ENCODE assay signal across 9 mouse cellular contexts in genomic region chr15:58731952-58732642, GRCm38 (mm10).
DNase-seq lines count a peak whose midpoint lies in the region; ATAC-seq lines count a peak whose summit lies in the region.
"Had no signal": no experiment of that assay in that cellular context is flagged by ENCODE, and none has a peak within 500 bp of the region (broad histone marks: within the 10 kb centered on the region; RNA-seq: fewer than 3 reads in every experiment).

No protein-coding gene starts in this region.

- 62% methylated on average over 13 of the region's 13 CpGs for whole genome bisulfite sequencing in hindbrain, embryonic 11.5 days
- WGBS in hindbrain, embryonic 10.5 days: 60% methylated on average over 13 of the region's 13 CpGs
- WGBS in forebrain, embryonic 13.5 days: 48% methylated on average over 13 of the region's 13 CpGs
- WGBS in macrophage (ENCODE audit: missing documents): 50% methylated on average over 13 of the region's 13 CpGs

- peak; percentile 66 for ATAC-seq in hindbrain, embryonic 11.5 days (ENCODE audit: low FRiP score)
- ATAC-seq in forebrain, embryonic 13.5 days: peak; percentile 74
- ATAC-seq in megakaryocyte, adult 5-6 weeks (ENCODE audit: poor library complexity, severe bottlenecking): no peak

- H3K9me3 ChIP-seq in hindbrain, embryonic 11.5 days (ENCODE audit: control insufficient read depth, low read length): no peaks in the 10 kb centered on the region
- no peaks in the 10 kb centered on the region for H3K9me3 ChIP-seq in hindbrain, embryonic 10.5 days
- H3K9me3 ChIP-seq in forebrain, embryonic 13.5 days (replicated peaks): no peaks in the 10 kb centered on the region

- no peaks in the 10 kb centered on the region for H3K79me2 ChIP-seq in macrophage (ENCODE audit: inconsistent target)

- peak; percentile 32 for DNase-seq in hindbrain, embryonic 11.5 days (ENCODE audit: low spot score)
- DNase-seq in hindbrain, embryonic 10.5 days (ENCODE audit: low spot score): no peak
- peak; percentile 58 for DNase-seq in R1 (ENCODE audit: low read depth, low spot score)
- no peak for DNase-seq in urinary bladder, adult 18-20 months (ENCODE audit: low spot score in 2 of 2)
- no peak for DNase-seq in gastrocnemius, postnatal 36 days

- no peaks in the 10 kb centered on the region for H3K27me3 ChIP-seq in hindbrain, embryonic 11.5 days (ENCODE audit: control insufficient read depth, insufficient read depth, low read length)
- peaks cover 2% of the 10 kb centered on the region; the same call in 1 of the 2 replicates for H3K27me3 ChIP-seq in hindbrain, embryonic 10.5 days (ENCODE audit: insufficient read depth, poor library complexity, severe bottlenecking)
- no peaks in the 10 kb centered on the region for H3K27me3 ChIP-seq in forebrain, embryonic 13.5 days

- H3K36me3 ChIP-seq in hindbrain, embryonic 11.5 days (ENCODE audit: control insufficient read depth, insufficient read depth, low read length): no peaks in the 10 kb centered on the region
- H3K36me3 ChIP-seq in hindbrain, embryonic 10.5 days: no peaks in the 10 kb centered on the region
- H3K36me3 ChIP-seq in forebrain, embryonic 13.5 days (ENCODE audit: poor library complexity, severe bottlenecking): no peaks in the 10 kb centered on the region
- no peaks in the 10 kb centered on the region for H3K36me3 ChIP-seq in macrophage (ENCODE audit: inconsistent target)

- intact Hi-C loops in gastrocnemius, postnatal 36 days (cut with DNase I): no loop called here

- no peaks in the 10 kb centered on the region for H3K4me1 ChIP-seq in hindbrain, embryonic 11.5 days (replicated peaks; ENCODE audit: control insufficient read depth, insufficient read depth, low read length)
- H3K4me1 ChIP-seq in hindbrain, embryonic 10.5 days (replicated peaks): peaks cover 9% of the 10 kb centered on the region; the same call in 1 of the 2 replicates
- 0 out of 2 replicates have a peak, but pooled peaks cover 7% of the 10 kb centered on the region for H3K4me1 ChIP-seq in forebrain, embryonic 13.5 days

- H3K9ac ChIP-seq in hindbrain, embryonic 11.5 days (ENCODE audit: low read depth, low read length): no peak overlapping the region
- no peak overlapping the region for H3K9ac ChIP-seq in forebrain, embryonic 13.5 days

- H3K4me3 ChIP-seq in hindbrain, embryonic 11.5 days (ENCODE audit: low read depth, low read length): no peak overlapping the region
- no peak overlapping the region for H3K4me3 ChIP-seq in hindbrain, embryonic 10.5 days
- H3K4me3 ChIP-seq in forebrain, embryonic 13.5 days: no peak overlapping the region
- no peak overlapping the region for H3K4me3 ChIP-seq in macrophage (ENCODE audit: inconsistent target)
- H3K4me3 ChIP-seq: erythroblast, embryonic 14.5 days had no signal

- H3K27ac ChIP-seq in hindbrain, embryonic 11.5 days (ENCODE audit: low read depth, low read length): no peak overlapping the region
- H3K27ac ChIP-seq in hindbrain, embryonic 10.5 days: no peak overlapping the region
- H3K27ac ChIP-seq in forebrain, embryonic 13.5 days: no peak overlapping the region
- peak overlapping the region; percentile 91 for H3K27ac ChIP-seq in macrophage

- no peak overlapping the region for H3K4me2 ChIP-seq in hindbrain, embryonic 11.5 days (replicated peaks; ENCODE audit: low read depth, low read length)
- H3K4me2 ChIP-seq in forebrain, embryonic 13.5 days: peak overlapping the region; percentile 17; the same call in 1 of the 2 replicates

Comparison
In these comparisons a context has a peak if more than half of its experiments do, and no peak if none do; other contexts are left out.
1. DNase-seq: peak in hindbrain, embryonic 11.5 days (single experiment) and R1 (single experiment); none in hindbrain, embryonic 10.5 days (single experiment), urinary bladder, adult 18-20 months (0 of 2) and gastrocnemius, postnatal 36 days (0 of 2).